Mouse (Mus musculus) neural tube, embryonic 13.5 days (tissue): ENCODE measurements around the gene Tox4. TPM values are rescaled to one million over a fixed set of nuclear protein-coding genes. Genes with fewer than 3 reads are reported as not detected.

Source experiments
- ATAC-seq: fragments of 200-750 bp; cut with Nextera tagmentation; 2 replicates; pipeline ENCODE4 v1.8.0; 2017; ENCODE audit warnings: low read depth, mild to moderate bottlenecking, moderate TSS enrichment, moderate library complexity
- H3K27ac ChIP-seq: fragments of 300-500 bp; sonication (generic); replicated peaks from 2 replicates; pipeline ENCODE4 v1.5.1; 2015; ENCODE audit warnings: moderate library complexity, mild to moderate bottlenecking, inconsistent platforms
- H3K27me3 ChIP-seq: fragments of 300-500 bp; sonication (generic); 2 replicates; pipeline ENCODE4 v1.6.1; 2015; ENCODE audit warnings: mild to moderate bottlenecking, inconsistent platforms
- H3K36me3 ChIP-seq: fragments of 300-500 bp; sonication (generic); 2 replicates; pipeline ENCODE4 v1.6.1; 2015; ENCODE audit warnings: mild to moderate bottlenecking, inconsistent platforms
- H3K4me1 ChIP-seq: fragments of 300-500 bp; sonication (generic); replicated peaks from 2 replicates; pipeline ENCODE4 v1.6.1; 2015; ENCODE audit warnings: inconsistent platforms
- H3K4me2 ChIP-seq: fragments of 300-500 bp; sonication (generic); 2 replicates; pipeline ENCODE4 v1.6.1; 2015; ENCODE audit warnings: inconsistent platforms, mild to moderate bottlenecking, moderate library complexity
- H3K4me3 ChIP-seq: fragments of 300-500 bp; sonication (generic); 2 replicates; pipeline ENCODE4 v1.5.1; 2015; ENCODE audit warnings: mild to moderate bottlenecking, inconsistent platforms
- H3K9ac ChIP-seq: fragments of 300-500 bp; sonication (generic); 2 replicates; pipeline ENCODE4 v1.6.1; 2015; ENCODE audit warnings: moderate library complexity, mild to moderate bottlenecking, inconsistent platforms
- H3K9me3 ChIP-seq: fragments of 300-500 bp; sonication (generic); 2 replicates; pipeline ENCODE4 v1.6.1; 2016; ENCODE audit warnings: inconsistent platforms
- WGBS: fragments of 180-500 bp; shearing (Covaris S2); methylation state at CpG from one replicate; pipeline ENCODE4 v1.1.7; 2015; 5-methylcytosine and 5-hydroxymethylcytosine counted together
- polyA plus RNA-seq: library from polyadenylated mRNA; unstranded; fragments of >200 nt; fragmentation: Nextera tagmentation; extraction: Ambion mirVana; gene quantifications from 2 replicates; pipeline ENCODE4 v1.2.1, GENCODE M21; 2015

Tox4 gene
- polyA plus RNA-seq, 1 experiment from 2014 or later = 58.5 TPM

DNA sequence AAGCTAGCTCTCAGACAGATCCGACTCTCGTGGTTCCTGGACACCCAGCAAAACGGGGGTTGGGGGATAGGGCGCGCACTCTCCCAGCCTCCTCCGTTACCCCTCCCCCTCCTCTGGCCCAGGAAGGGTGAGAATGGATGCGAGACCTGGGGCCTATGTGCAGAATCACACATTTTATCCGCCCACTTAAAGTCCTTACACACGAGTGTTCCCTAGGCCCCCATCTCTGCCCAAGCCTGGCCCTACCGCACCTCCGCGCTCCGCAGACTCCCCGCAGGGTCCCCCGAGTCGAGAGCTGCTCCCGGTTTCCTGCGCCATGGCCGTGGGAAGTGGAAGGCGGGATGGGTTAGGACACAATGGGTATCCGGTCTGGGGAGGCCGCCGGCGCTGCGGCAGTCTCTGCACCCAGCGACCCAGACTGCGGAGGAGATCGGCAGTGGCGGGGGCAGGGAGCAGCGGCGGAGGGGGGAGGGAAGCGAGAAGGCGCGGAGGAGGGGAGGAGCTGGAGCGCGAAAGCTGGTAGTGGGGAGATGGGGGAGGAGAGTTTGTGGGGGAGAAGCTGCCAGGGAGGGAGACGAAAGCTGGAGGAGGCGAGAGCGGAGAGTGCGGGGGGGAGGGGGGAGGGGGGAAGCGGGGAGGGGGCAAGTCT is 37.0 kb downstream of the Tox4 start:
- peak overlapping the region; percentile 97 for H3K27ac ChIP-seq
- peaks cover 41% of the 10 kb centered on the region for H3K36me3 ChIP-seq
- peak; percentile 90 for ATAC-seq
- peak overlapping the region; percentile 74 for H3K4me2 ChIP-seq
- no peaks in the 10 kb centered on the region for H3K9me3 ChIP-seq
- H3K9ac ChIP-seq = peak overlapping the region; percentile 97
- H3K4me1 ChIP-seq = peaks cover 54% of the 10 kb centered on the region
- no peaks in the 10 kb centered on the region for H3K27me3 ChIP-seq
- H3K4me3 ChIP-seq = peak overlapping the region; percentile 78
- WGBS = under 1% methylated on average over 30 of the region's 41 CpGs

DNA sequence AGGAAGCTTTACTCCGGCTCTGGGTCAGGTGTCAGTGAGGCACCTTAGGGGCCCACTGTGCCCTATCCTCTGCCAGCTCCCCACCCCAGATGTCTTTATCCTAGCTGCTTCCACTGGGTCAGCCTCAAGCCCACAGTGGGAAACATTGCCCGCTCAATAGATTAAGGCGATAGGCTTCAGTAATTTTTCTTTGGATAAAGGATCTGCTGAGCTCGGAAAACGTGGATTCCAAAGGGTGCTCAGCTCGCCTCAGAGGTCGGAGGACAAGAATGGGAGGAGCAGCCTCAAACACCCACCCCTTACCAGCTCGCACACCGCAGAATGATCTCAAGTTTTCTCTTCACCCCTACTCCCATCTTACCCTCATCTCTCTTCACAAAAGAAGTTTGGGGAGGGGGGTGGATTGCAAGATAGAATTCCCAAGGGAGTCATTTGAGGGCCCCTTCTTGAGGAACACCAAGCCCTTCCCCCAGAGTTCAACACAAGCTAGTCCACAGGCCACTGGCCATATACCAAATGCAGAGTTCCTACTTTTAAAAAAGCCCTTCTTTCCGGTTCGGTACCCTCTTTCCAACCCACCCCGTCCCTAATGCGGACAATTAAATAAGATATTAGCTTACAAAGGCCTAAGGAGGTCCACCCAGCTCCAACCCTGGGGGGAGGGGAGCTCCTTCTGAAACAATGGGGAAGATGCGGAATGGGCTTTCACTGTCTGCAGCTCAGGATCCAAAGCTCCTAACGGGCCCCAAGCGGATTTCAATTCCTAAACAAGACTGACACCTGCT is 37.7 kb downstream of the Tox4 start:
- Histone ChIP-seq H3K27me3 (no peaks in the 10 kb centered on the region), H3K36me3 (peaks cover 33% of the 10 kb centered on the region), H3K4me3 (peak overlapping the region; percentile 78), H3K9me3 (no peaks in the 10 kb centered on the region), H3K9ac (peak overlapping the region; percentile 97), H3K4me1 (peaks cover 47% of the 10 kb centered on the region), H3K27ac (peak overlapping the region; percentile 97), H3K4me2 (peak overlapping the region; percentile 74)
- peak; percentile 79 for ATAC-seq
- 1% methylated on average over 16 of the region's 16 CpGs for WGBS

DNA sequence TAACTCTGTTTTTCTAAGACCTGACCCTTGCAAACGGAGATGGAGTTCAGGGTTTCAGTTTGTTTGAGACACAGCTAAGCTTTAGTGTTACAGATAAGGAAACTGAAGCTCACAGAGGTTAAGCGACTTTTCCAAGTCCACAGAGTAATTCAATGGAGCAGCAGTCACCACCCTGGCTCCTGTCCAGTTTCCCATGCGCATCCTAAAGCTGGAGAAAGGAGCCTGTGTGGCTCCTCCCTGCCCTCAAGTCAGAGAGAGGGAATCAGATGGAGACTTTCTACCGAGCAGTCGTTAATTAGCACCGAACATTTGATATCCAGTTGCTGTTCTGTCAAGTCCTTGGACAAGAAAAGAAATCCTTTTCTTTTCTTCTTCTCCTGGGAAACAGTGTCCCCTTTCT is 40.4 kb downstream of the Tox4 start:
- Histone ChIP-seq H3K4me3 (no peak overlapping the region), H3K36me3 (peaks cover 6% of the 10 kb centered on the region), H3K27me3 (no peaks in the 10 kb centered on the region), H3K4me2 (no peak overlapping the region), H3K4me1 (peaks cover 20% of the 10 kb centered on the region), H3K9me3 (no peaks in the 10 kb centered on the region), H3K27ac (peak overlapping the region; percentile 0; the same call in 1 of the 2 replicates), H3K9ac (no peak overlapping the region)
- 50% methylated on average over 6 of the region's 6 CpGs for WGBS
- no peak for ATAC-seq

DNA sequence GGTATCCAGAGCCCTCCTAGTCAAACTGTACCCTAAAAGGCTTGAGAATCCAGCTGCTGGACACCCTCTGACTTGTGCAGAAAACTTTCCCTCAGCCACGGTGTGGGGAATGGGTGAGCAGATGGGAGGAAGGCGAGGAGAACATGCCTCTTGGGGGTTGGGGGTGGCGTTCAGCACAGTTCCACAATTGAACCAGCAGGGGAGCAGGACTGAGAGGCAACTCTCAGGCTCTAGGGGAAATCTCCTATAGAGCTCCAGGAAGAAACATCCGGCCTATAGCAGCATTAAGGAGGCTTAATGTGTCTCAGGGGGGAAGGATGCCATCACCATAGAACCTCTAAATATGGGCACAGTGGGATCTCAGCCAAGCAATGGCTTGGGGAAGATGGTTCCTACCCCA is 46.9 kb downstream of the Tox4 start:
- H3K27me3 ChIP-seq = no peaks in the 10 kb centered on the region

DNA sequence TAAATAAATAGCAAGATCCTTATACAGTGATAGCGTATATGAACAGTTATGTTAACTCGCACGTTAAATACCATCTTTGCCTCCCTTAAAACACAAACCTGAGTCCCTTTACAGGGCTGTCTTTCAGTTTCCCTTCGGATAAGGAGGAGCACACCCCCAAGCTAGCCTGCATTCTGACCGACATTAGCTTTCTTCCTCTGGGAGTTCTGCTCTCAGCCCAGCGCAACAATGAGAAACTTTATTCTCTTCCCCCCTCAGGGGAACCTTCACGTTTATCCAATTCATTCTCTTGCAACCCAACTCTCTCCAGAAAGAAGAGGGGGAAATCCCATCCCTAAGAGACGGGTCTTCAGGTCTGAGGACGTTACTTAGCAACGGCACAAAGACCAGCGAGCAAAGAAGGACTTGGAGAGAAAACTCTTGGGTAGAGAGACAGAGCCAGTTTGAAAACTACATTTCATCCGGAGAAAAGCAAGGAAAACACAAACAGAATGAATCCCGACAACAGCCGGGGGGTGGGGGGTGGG is 48.5 kb downstream of the Tox4 start:
- peaks cover 36% of the 10 kb centered on the region for H3K4me1 ChIP-seq
- peak overlapping the region; percentile 67 for H3K9ac ChIP-seq
- peak; percentile 79 for ATAC-seq
- WGBS = under 1% methylated on average over 14 of the region's 14 CpGs
- no peaks in the 10 kb centered on the region for H3K9me3 ChIP-seq
- H3K4me2 ChIP-seq = peak overlapping the region; percentile 86
- H3K36me3 ChIP-seq = no peaks in the 10 kb centered on the region
- H3K27ac ChIP-seq = peak overlapping the region; percentile 86
- no peaks in the 10 kb centered on the region for H3K27me3 ChIP-seq
- H3K4me3 ChIP-seq = peak overlapping the region; percentile 50

More for the DNA sequence above, 46.9 kb downstream of the Tox4 start:
- Histone ChIP-seq H3K4me1 (peaks cover 35% of the 10 kb centered on the region), H3K4me2 (peak overlapping the region; percentile 86), H3K9me3 (no peaks in the 10 kb centered on the region), H3K9ac (peak overlapping the region; percentile 38; the same call in 1 of the 2 replicates), H3K27ac (peak overlapping the region; percentile 55; the same call in 1 of the 2 replicates), H3K36me3 (no peaks in the 10 kb centered on the region), H3K4me3 (peak overlapping the region; percentile 50)
- 4% methylated on average over 4 of the region's 4 CpGs for WGBS
- peak; percentile 32; the same call in 1 of the 2 replicates for ATAC-seq

DNA sequence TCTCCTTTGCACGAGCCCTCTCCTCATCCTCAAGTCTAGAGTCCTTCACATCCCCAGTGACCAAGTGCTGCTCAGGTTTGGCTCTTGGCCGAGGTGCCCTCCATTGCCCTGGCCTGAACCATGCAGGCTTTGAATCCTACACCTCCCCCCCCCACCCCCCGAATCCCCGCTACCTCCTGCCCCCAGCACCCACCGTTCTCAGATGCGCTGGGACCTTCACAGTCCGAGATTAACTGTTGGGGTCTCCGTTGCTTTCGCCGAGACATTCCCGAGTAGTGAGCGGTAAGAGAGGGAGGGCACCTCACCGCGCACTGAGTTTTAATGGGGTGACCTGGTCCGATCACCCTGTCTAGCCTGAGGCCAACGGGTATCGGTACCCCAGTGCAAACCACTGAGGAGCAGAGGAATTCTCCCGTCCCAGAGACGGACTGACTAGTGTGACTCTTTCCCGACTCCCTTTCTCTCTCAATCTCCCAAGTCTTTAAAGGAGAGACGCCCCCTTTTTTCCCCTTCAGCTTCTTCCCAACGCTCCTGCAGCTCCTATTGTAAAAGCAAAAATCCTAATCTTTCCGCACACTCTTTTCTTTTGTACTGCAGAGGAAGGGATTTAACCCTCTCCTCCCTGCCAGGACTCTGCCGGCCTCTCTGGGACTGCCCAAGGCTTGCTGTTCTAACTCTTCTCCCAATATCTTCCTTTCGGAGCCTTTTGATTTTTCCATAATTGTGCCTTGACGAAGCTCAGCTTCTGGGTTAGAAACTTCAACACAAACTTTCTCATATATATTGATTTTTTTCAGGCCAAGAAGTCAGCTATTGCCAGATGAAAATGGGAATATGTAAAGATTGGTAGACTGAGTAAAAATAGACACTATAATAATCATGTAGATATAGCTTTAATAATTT is 49.2 kb downstream of the Tox4 start, which contains the start of gene Sall2:
TSS of gene Sall2 (minus strand) at position 853 of the 903 bp plus-strand sequence.
- H3K4me1 ChIP-seq = peaks cover 36% of the 10 kb centered on the region
- peak; percentile 81 for ATAC-seq
- under 1% methylated on average over 26 of the region's 26 CpGs for WGBS
- H3K36me3 ChIP-seq = no peaks in the 10 kb centered on the region
- H3K4me3 ChIP-seq = peak within 1 kb of the TSS; percentile 50
- H3K9me3 ChIP-seq = no peaks in the 10 kb centered on the region
- peak within 1 kb of the TSS; percentile 67 for H3K9ac ChIP-seq
- H3K27ac ChIP-seq = peak within 1 kb of the TSS; percentile 86
- peak within 1 kb of the TSS; percentile 86 for H3K4me2 ChIP-seq
- H3K27me3 ChIP-seq = no peaks in the 10 kb centered on the region

DNA sequence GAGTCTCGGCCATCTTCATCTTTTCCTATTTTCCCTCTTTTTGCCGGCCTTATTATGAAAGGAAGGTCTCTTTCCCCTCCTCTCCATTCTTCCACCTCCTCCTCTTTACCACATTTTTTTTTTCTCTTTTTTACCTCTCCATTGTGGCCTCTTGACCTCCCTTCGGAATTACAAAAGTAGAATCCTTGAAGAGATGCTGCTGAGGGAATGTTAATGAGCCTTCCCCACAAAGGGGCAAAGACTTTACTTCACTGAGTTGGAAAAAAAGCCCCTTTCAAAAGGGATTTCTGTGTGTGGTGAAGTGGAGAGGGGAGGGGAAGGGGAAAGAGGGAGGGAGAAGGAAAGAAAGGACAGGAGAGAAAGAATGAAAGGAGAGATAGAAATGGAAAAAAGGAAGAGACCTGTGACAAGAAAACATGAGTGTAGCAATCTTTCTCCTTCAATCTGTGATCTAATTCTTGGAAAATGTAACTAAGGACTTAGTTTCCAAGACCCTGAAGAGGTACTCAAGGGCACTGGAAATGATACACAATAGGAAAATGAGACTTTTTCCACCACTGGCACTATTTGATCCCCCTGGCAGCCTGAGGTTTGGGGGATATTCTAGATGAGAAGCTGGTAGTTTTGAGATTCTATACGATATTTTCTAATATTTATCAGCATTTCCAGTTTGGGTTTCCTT is 52.3 kb downstream of the Tox4 start:
- Histone ChIP-seq H3K27me3 (no peaks in the 10 kb centered on the region), H3K36me3 (no peaks in the 10 kb centered on the region), H3K9ac (no peak overlapping the region), H3K4me2 (no peak overlapping the region; the same call in 1 of the 2 replicates), H3K9me3 (no peaks in the 10 kb centered on the region), H3K4me3 (no peak overlapping the region), H3K27ac (peak overlapping the region; percentile 70), H3K4me1 (peaks cover 27% of the 10 kb centered on the region)
- no peak for ATAC-seq
- WGBS = 8% methylated on average over 4 of the region's 4 CpGs

DNA sequence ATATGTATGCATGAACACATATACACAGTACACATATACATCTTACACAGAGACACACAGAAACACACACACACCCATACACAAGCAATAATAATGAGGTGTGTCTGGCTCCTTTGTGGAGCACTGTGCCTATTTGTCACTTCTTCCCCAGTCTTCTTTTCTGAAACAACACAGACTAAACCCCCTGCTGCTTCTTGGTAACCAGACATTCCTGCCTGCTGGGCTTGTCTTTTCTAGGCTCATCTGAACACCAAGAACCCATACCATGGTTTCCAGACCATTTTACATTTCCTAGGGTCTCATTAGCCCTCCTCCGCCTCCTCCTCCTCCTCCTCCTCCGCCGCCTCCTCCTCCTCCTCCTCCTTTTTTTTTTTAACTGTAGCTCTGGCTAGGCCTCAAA is 53.2 kb downstream of the Tox4 start:
- WGBS = 25% methylated on average over 1 of the region's 3 CpGs
- Histone ChIP-seq H3K36me3 (no peaks in the 10 kb centered on the region), H3K27me3 (no peaks in the 10 kb centered on the region), H3K9ac (no peak overlapping the region), H3K4me3 (no peak overlapping the region), H3K4me2 (no peak overlapping the region), H3K27ac (peak overlapping the region; percentile 70; the same call in 1 of the 2 replicates), H3K4me1 (peaks cover 17% of the 10 kb centered on the region), H3K9me3 (no peaks in the 10 kb centered on the region)
- ATAC-seq = no peak

DNA sequence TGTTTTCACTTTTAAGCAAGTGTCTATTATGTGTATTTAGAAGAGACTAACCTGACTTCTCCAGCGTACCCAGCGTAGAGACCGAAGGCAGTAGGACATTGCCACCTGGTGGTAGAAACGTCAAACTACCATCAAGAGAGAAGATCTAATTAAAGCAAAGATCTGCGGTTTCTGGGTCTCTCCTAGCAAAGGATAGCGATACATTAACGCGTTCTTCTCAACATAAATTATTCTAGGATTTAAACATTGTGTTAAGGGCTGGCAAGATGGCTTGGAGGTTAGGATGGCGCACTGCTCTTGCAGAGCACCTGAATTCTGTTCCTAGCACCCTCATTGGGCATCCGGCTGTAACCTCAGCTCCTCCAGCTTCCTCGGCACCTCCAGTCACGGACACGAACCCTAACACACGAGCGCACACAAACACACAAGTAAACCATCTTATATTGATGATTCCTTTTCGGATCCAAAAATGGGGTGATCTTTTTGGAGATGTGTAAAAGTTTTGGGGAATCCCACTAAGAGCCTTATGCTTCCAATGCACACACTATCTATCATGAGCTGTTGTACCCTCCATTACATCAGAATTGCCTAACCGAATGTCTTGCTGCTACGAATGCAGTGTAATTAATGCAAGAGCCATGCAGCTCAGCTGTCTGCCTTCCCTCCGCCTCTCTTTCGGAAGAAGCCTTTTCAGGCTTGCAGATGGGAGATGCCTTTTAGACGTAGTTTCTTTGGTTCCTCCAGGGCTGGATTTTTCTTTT is 60.0 kb downstream of the Tox4 start:
- H3K4me3 ChIP-seq = peak overlapping the region; percentile 32
- peak overlapping the region; percentile 58 for H3K9ac ChIP-seq
- peak; percentile 83 for ATAC-seq
- peak overlapping the region; percentile 61 for H3K27ac ChIP-seq
- no peaks in the 10 kb centered on the region; the same call in 1 of the 2 replicates for H3K4me1 ChIP-seq
- no peaks in the 10 kb centered on the region for H3K36me3 ChIP-seq
- H3K9me3 ChIP-seq = no peaks in the 10 kb centered on the region
- H3K27me3 ChIP-seq = no peaks in the 10 kb centered on the region
- 27% methylated on average over 21 of the region's 21 CpGs for WGBS
- peak overlapping the region; percentile 51 for H3K4me2 ChIP-seq

DNA sequence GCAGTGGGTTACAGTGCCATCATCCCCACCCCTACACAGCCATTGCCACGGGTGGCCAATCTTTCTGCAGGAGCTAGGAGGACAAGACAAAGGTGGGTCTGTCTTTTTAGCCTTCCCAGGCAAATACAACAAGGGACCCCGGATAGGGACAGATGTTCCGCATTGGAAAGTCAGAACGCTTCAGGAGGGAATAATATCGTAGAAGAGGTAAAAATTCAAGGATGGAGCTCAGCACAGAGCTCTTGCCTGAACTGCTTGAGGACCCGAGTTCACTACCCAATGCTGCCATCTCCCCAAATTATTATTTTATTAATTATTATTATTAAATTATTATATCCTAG is 60.5 kb downstream of the Tox4 start:
- Histone ChIP-seq H3K27me3 (no peaks in the 10 kb centered on the region), H3K4me2 (peak overlapping the region; percentile 51), H3K36me3 (no peaks in the 10 kb centered on the region), H3K9ac (peak overlapping the region; percentile 58), H3K9me3 (0 out of 2 replicates have a peak, but pooled peaks cover 2% of the 10 kb centered on the region), H3K4me1 (no peaks in the 10 kb centered on the region; the same call in 1 of the 2 replicates), H3K27ac (peak overlapping the region; percentile 61), H3K4me3 (peak overlapping the region; percentile 32)
- no peak for ATAC-seq
- whole genome bisulfite sequencing = 75% methylated on average over 6 of the region's 6 CpGs
